Mouse (Mus musculus) C2C12 (cell line): ENCODE data around the gene Slc25a30.

Experiments used
- CEBPB ChIP-seq: IDR thresholded peaks from one replicate; pipeline ENCODE4 v1.6.1; 2011; ENCODE audit warnings: low read depth, mild to moderate bottlenecking, control low read depth, moderate library complexity
- CTCF ChIP-seq: IDR thresholded peaks from one replicate; pipeline ENCODE4 v1.5.1; 2011; ENCODE audit not compliant: control insufficient read depth, insufficient read depth, insufficient read length
- FOSL1 ChIP-seq: IDR thresholded peaks from one replicate; pipeline ENCODE4 v1.8.0; 2011; ENCODE audit warnings: mild to moderate bottlenecking, low read length; ENCODE audit not compliant: poor library complexity, insufficient read depth, severe bottlenecking
- MAX ChIP-seq: IDR thresholded peaks from one replicate; pipeline ENCODE4 v1.6.1; 2011; ENCODE audit warnings: mild to moderate bottlenecking, control low read depth
- MYOD1 ChIP-seq: IDR thresholded peaks from one replicate; pipeline ENCODE4 v1.6.1; 2011; ENCODE audit warnings: low read depth; ENCODE audit not compliant: control insufficient read depth, insufficient read length
- MYOG ChIP-seq: IDR thresholded peaks from one replicate; pipeline ENCODE4 v1.6.1; 2011; ENCODE audit not compliant: control insufficient read depth, insufficient read length; ENCODE audit errors: extremely low read depth
- USF1 ChIP-seq: IDR thresholded peaks from one replicate; pipeline ENCODE4 v1.6.1; 2011; ENCODE audit warnings: low read depth, mild to moderate bottlenecking, control low read depth, moderate library complexity

DNA sequence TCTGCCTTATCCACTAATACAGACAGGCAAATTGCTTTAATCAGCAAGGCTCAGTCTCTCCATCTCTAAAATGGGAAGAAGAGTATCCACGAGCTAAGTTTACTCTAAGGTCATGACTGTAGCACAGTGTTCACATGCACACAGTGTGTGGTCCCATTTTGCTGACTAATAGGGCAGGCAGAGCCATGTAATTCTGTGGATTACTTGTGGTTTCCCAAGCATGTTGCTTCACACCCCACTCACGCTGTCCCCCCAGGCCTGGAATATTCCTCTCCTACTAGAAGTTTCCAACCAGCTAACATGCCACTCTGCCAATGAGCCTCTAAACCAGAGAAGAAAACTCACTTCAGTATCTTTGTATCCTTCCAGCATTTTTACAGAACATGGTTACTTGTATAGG, 31.7 kb upstream of the Slc25a30 start:
- no peak for TF ChIP-seq CTCF
- no peak for TF ChIP-seq MAX
- peak; percentile 80 for TF ChIP-seq CEBPB
- TF ChIP-seq MYOG = no peak
- no peak for TF ChIP-seq USF1
- no peak for TF ChIP-seq MYOD1
- no peak for TF ChIP-seq FOSL1
